Mouse (Mus musculus) testis, postnatal 10 days (tissue): ENCODE results near the gene Calm2.
A peak's percentile ranks its signal among the peaks of the same experiment; 100 is the strongest.

Source experiments
- DNase-seq: peaks from one replicate; pipeline ENCODE4 v3.0.0; 2021; ENCODE audit warnings: low spot score

Calm2 gene

GRCm38 (mm10) chr17:87458911-87459749, 12.4 kb upstream of the Calm2 start:
- DNase-seq: peak; percentile 54

DNA sequence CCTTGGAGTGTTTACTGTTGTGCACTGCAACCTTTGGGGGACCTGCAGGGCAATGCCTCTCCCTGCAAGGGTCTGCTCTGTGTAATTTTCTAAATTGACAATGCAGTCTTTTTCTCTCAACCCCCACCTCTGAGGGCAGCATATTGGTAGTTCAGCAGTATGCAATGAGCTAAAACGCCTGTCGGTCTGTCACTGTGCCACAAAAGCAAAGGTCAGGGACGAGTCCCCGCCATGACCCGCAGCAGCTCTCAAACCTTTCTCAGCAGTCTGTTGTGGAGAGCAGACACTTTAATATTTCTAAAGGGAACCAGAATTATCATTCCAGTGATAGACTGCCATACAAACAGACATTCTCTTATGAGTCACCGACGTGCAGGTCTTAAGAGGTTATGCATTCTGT, 11.2 kb upstream of the Calm2 start:
- peak; percentile 53 for DNase-seq

GRCm38 (mm10) chr17:87454121-87454520, 7.4 kb upstream of the Calm2 start:
- DNase-seq: no peak

DNA sequence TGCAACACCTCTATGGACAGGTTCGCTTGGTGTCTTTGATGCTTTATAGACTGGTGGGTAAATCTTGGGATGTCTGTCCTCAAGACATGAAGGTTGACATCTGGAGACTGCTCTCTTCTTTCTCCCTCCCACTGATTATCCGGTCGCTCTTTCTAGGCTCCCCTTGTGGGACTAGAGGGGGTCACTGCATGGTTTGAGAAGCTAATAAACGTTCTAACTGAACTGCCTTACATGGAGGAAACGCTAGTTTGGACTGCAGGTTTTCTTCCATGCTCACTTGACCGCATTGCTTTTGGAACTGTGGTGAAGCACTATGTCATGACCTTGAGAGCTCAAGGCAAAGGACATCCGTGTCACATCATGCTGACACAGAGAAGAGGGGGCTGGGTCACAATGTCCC, 6.6 kb upstream of the Calm2 start:
- no peak for DNase-seq

GRCm38 (mm10) chr17:87448881-87449280, 2.1 kb upstream of the Calm2 start:
- no peak for DNase-seq

DNA sequence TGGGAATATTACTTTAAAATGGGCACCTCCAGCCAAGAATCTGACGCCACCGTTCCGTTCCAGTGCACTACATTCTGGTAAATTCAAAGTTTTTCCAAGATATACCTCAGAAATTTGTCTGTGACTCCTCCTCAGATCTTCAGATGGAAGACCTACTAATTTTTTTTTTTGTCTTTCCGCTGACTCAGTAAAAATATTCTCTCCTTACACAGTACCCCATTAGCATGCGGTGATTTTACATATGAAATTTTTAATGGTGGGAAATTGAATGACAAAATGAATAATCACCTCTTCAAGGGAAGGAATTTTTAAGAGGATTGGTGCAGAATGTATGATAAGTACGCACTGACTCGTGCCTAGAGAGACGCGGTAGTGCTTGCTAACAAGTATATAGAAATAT, 1.6 kb upstream of the Calm2 start:
- no peak for DNase-seq

GRCm38 (mm10) chr17:87447612-87448200, 971 bp upstream of the Calm2 start:
- no peak for DNase-seq

- DNase-seq: peak; percentile 84
These were observed 593 bp downstream of the Calm2 start for GRCm38 (mm10) chr17:87445917-87446766.

- DNase-seq: no peak
These were observed 1.3 kb downstream of the Calm2 start for GRCm38 (mm10) chr17:87445337-87445916.

DNA sequence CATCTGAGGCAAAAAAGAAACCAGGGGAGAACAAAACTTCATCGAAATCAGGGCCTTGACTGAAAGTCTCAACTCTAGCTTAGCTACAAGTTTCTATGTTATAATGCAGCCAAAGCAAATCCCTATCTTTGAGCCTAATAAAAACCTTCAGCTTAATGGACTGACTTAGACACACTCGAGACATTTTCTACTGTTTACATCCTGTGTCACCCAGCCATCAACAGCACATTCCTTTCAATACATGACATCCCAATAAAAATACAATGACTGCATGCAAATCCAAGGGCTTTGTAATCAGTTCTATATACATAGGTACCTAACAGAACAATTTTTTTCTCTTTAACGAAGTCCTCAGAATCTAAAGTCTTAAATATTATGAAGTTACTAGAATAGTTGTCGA, 2.0 kb downstream of the Calm2 start:
- no peak for DNase-seq

GRCm38 (mm10) chr17:87441537-87441936, 5.2 kb downstream of the Calm2 start:
- DNase-seq: no peak

DNA sequence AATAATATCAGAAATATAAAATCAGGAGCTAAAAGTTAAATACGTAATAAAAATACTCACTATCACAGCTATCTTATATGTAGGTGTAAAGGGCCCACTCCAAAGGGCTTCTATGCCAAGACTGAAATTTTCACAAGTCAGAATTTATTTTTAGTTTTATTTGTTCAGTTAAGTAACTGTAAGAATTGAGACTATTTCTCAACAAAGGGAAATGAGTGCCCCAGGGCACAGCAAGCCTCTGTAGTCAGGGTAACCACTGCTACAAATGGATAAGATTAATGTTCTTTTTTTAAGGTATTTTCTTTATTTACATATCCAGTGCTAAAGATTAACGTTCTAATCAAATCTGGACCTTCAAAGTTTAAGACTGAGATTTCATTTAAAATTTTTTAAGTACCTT, 7.3 kb downstream of the Calm2 start:
- DNase-seq: no peak

DNA sequence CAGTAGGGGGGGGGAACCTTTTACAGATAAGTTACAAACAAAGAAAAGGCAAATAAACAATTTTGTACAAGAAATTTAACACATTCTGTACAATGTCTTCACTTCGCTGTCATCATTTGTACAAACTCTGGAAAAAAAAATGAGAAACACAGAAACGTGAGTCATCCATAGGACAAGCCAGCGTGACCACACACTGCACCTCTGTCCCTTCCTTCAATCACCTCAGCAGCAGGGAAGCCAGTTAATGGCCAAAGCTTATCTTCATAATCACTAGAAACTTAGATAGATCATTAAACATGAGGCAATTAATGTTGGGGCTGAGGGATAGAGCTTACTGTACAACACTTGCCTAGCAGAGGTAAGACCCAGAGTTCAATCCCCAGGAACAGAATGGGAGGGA, 12.8 kb downstream of the Calm2 start:
- no peak for DNase-seq

DNA sequence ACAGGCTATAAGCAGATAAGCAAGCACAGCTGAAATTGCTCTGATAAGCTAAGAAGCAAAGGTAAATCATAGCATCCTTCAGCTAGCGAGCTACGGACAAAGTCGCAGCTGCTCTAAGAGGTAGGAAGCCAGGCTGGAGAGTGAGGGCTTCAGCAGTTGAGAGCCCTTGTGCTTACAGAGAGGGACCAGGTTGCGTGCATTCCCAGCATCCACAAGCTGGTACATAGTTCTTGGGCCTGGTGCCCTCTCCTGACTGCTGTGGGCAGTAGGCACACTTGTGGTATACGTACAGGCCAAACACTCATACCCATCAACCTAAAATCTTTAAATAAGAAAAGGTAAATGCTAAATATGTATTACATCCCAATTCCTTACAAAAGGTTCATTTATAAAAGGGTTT, 14.0 kb downstream of the Calm2 start:
- no peak for DNase-seq

DNA sequence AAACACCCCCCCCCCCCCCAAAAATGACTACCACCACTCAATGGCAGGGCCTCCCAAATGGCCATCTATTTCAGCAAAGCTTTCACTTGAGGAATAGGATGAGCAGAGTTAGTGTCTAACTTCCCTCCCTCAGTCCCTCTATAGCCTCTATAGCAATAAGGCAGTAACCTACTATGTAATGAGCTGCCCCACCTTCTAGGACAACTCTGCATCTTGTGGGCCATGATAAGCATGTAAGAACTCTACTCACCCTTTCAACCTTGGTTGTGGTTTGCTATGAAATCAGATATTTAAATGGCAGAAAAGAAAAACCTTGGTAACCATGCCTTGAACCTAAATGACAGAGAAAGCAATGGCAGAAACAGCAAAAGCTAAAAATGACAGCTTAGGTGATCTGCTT, 14.4 kb downstream of the Calm2 start:
- no peak for DNase-seq

GRCm38 (mm10) chr17:87429431-87429830, 17.3 kb downstream of the Calm2 start:
- DNase-seq: no peak

GRCm38 (mm10) chr17:87427511-87427910, 19.2 kb downstream of the Calm2 start, which contains the start of gene Stpg4:
Gene Stpg4, minus strand, starts transcription at chr17:87427741.
- no peak for DNase-seq

DNA sequence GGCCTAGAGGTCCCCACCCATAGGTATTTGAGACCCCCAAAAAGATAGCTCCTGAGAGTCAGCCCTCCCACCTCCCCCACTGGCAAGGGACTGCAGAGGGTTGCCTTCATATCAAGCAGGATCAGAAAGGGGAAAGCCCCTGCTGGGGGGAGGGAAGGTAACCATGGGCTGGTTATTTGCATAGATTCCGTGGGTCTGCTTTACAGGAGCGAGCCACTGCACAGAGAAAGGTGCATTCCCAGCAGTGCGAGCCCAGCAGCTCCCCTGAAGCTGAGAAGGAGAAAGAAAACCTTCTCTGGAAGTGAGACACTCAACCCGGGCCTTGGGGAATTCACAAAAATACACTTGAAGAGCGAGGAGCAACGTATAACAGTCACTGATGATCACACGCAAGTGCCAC, 28.7 kb downstream of the Calm2 start:
- DNase-seq: no peak

- no peak for DNase-seq
These were observed 40.1 kb downstream of the Calm2 start for GRCm38 (mm10) chr17:87406646-87407045.

DNA sequence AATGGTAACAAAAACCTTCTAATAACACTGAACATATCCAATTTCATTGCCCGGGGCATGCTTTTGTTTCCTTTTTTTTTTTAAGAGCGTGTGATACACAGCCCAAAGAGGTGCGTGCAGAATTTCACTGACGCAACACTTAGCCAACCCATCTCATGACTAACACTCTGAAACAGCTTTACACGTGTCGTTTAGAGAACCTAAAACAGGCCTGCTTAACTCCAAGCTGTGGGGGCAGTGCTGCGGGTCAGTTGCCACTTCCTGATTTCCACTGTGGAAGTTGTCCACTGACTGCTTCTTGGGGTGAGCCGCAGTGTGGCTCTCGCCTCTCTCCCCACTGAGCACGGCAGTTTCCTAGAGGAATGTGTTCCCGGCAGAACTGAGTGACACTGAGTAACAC, 41.2 kb downstream of the Calm2 start:
- no peak for DNase-seq

DNA sequence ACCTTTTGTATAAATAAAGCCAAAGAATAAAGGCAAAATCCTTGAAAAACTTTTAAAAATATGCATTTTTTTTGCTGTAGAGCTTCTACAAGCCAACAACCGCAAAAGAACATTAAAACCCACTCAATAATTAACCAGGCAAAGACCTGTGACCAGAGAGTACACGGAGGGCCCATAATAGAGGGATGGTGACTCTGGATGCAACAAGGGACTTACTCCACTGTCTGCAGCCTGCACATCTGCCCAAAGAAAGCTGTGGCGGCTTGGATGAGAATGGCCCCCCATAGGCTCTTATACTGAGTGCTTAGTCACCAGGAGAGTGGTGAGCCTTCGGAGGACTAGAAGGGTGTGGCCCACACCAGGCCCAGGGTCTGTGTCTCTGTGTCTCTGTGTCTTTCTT, 43.3 kb downstream of the Calm2 start:
- no peak for DNase-seq

- DNase-seq: no peak
These were observed 44.3 kb downstream of the Calm2 start for GRCm38 (mm10) chr17:87402444-87402843.
